Mouse (Mus musculus) thymus, adult 2 months (tissue): ENCODE data around the gene Foxb1.

ENCODE experiments used
- CTCF ChIP-seq: fragments of 200-500 bp; IDR thresholded peaks from 2 replicates; pipeline ENCODE4 v1.5.1; 2012; ENCODE audit warnings: mild to moderate bottlenecking, control low read depth, low read length, moderate library complexity, borderline replicate concordance; ENCODE audit not compliant: control insufficient read depth, poor library complexity, insufficient read depth; ENCODE audit errors: extremely low read depth
- POLR2A ChIP-seq: fragments of 200-500 bp; IDR thresholded peaks from 2 replicates; pipeline ENCODE4 v1.6.1; 2012; ENCODE audit warnings: mild to moderate bottlenecking, low read length, control low read depth, moderate library complexity; ENCODE audit not compliant: control insufficient read depth, poor library complexity, insufficient read depth; ENCODE audit errors: extremely low read depth

DNA sequence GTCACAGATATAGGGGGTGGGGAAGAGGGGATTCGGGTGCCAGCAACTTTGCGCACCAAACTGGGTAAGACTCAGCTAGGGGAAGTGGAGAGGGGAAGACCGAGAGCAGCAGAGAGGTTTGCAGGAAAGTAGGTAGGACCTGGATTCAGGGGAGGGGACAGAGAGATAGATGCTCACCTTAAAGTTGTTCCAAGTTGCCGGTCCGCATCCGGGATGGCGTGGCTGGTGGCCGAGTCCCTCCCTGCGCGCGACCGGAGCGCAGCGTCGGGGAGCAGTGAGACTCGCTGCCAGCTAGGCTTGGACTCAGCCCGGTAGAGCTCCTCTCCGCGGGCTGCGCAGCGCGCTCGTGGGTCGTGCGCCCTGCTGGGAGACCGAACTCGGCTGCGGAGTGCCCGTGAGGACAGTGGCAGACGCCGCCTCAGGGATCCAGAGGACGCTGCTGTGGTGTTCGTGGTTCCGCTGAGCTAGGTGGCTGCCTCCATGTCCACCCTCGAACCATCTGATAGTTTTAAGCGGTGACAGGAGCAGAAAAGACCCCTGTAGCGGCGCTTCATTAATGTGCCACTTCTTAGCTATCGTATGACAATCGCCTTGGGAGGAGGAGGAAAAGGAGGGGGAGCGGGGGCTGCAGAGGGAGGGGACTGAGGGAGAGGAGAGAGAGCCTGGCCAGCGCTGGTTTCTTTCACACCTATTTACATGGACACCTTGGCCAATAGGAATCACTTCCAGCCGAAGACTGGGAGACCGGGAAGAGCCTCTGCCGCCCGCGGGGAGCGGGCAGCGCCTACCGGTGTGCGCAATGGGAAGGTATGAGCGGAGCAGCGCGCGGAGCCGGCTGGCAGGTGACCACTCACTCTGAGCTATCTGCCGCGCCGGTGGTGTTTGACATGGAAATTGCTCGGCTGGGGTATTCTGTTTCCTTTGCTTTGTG lies at the start of gene Foxb1:
- TF ChIP-seq CTCF (no peak), POLR2A (no peak)
